Mouse (Mus musculus): ENCODE measurements at regions not wholly inside any gene's neighbourhood (a gene's known extent, or its start where the extent isn't known, plus 50 kb on each side); places are given as distances from the start of the nearest gene placed in this dataset.
"Not testable (repeated sequence)": the region's sequence is repeated elsewhere in the genome, so short reads cannot be mapped to it uniquely, and the experiment has no call there.

DNA sequence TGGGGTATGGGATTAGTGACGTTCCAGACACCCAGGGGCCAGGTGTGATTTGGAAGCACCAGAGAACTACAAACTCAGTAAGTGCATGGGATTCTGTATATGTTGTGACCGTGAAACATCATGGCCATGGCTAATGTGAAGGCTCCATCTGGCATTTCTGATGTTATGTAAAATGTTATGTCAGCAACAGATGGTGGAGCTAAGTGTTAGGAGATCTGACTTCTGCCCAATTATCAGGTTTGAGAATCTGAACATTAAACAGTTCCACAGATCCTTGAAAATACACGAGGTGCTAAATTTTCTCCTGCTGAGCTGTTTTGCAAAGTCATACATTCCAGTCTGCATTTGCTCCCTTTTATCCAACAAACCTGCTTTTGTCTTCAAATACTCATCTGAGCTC is 223.6 kb upstream of the Egfl6 start:
- H3K9ac ChIP-seq (ENCODE audit: low read depth, low read length), result no peak overlapping the region
- H3K36me3 ChIP-seq (ENCODE audit: control insufficient read depth, insufficient read depth, low read length), result no peaks in the 10 kb centered on the region
- no peak overlapping the region for H3K4me3 ChIP-seq (ENCODE audit: low read depth, low read length)
- 54% methylated on average over 3 of the region's 3 CpGs for WGBS
- H3K27ac ChIP-seq (ENCODE audit: low read length), result no peak overlapping the region
- no peak overlapping the region for H3K4me2 ChIP-seq (ENCODE audit: low read length)
- ATAC-seq, result no peak
- no peaks in the 10 kb centered on the region for H3K4me1 ChIP-seq (ENCODE audit: control insufficient read depth, insufficient read depth, low read length)
- H3K27me3 ChIP-seq (ENCODE audit: control insufficient read depth, insufficient read depth, low read depth, low read length), result no peaks in the 10 kb centered on the region; the same call in none of the 2 replicates
- H3K9me3 ChIP-seq (replicated peaks; ENCODE audit: control insufficient read depth, low read length, poor library complexity, severe bottlenecking), result no peaks in the 10 kb centered on the region

GRCm38 (mm10) chrX:166808207-166808606 is 222.7 kb upstream of the Egfl6 start:
- Histone ChIP-seq H3K9me3 (replicated peaks; ENCODE audit: control insufficient read depth, low read length, poor library complexity, severe bottlenecking) (no peaks in the 10 kb centered on the region), H3K27me3 (ENCODE audit: control insufficient read depth, insufficient read depth, low read depth, low read length) (no peaks in the 10 kb centered on the region; the same call in none of the 2 replicates), H3K4me2 (ENCODE audit: low read length) (no peak overlapping the region), H3K9ac (ENCODE audit: low read depth, low read length) (no peak overlapping the region), H3K4me1 (ENCODE audit: control insufficient read depth, insufficient read depth, low read length) (no peaks in the 10 kb centered on the region), H3K36me3 (ENCODE audit: control insufficient read depth, insufficient read depth, low read length) (no peaks in the 10 kb centered on the region), H3K4me3 (ENCODE audit: low read depth, low read length) (no peak overlapping the region), H3K27ac (ENCODE audit: low read length) (0 out of 2 replicates have a peak overlapping the region, but pooled peaks have one; percentile 3)
- no peak for ATAC-seq
- 89% methylated on average over 5 of the region's 5 CpGs for WGBS

DNA sequence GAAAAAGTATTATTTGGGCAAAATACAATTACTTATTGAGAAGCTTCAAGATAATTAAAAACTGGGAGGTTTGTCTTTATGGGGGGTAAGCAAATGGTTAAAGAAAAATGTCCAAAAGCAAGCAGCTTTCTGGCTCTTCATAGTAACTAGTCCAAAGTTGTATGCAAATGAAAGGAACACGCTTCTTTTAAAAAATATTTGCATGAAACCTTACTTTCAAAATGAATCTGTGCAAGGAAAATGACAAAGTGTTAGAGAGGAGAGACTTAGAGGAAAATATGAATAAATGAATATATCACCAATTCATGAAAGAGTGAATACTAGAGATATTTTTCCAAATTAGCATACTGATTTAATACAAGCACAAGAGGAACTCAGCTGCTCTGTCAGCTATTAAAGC is 220.4 kb upstream of the Egfl6 start:
- peak; percentile 46; the same call in 1 of the 2 replicates for ATAC-seq
- WGBS, result 38% methylated on average over 1 of the region's 1 CpGs
- H3K27ac ChIP-seq (ENCODE audit: low read length), result no peak overlapping the region

DNA sequence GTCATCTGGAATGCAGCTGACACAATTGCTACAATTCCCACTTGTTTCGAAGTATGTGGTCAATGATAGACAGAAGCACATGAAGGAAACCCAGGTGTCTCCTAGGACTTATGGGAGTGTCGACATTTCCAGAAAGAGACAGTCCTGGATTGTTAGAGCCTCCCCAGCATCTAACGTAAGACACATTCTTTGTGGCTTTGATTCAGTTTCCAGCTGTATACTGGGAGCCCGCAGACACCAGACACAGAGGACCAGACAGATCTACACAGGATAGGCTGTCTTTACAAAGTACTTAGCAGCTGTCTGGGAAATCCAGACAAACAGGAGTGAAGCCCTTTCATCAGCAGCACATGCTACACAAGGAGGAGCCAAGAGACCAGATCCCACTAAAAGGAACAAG is 220.0 kb upstream of the Egfl6 start:
- ATAC-seq, result peak; percentile 43
- no peaks in the 10 kb centered on the region for H3K36me3 ChIP-seq (ENCODE audit: control insufficient read depth, insufficient read depth, low read length)
- WGBS, result 29% methylated on average over 4 of the region's 4 CpGs

More for the DNA sequence above, 220.4 kb upstream of the Egfl6 start:
- Histone ChIP-seq H3K4me1 (ENCODE audit: control insufficient read depth, insufficient read depth, low read length) (no peaks in the 10 kb centered on the region), H3K9ac (ENCODE audit: low read depth, low read length) (no peak overlapping the region), H3K27me3 (ENCODE audit: control insufficient read depth, insufficient read depth, low read depth, low read length) (no peaks in the 10 kb centered on the region; the same call in 1 of the 2 replicates), H3K4me3 (ENCODE audit: low read depth, low read length) (no peak overlapping the region), H3K36me3 (ENCODE audit: control insufficient read depth, insufficient read depth, low read length) (no peaks in the 10 kb centered on the region), H3K4me2 (ENCODE audit: low read length) (no peak overlapping the region), H3K9me3 (replicated peaks; ENCODE audit: control insufficient read depth, low read length, poor library complexity, severe bottlenecking) (no peaks in the 10 kb centered on the region)

GRCm38 (mm10) chrX:166803246-166803645 is 217.7 kb upstream of the Egfl6 start:
- Histone ChIP-seq H3K4me1 (ENCODE audit: control insufficient read depth, insufficient read depth, low read length) (no peaks in the 10 kb centered on the region), H3K27me3 (ENCODE audit: control insufficient read depth, insufficient read depth, low read depth, low read length) (no peaks in the 10 kb centered on the region; the same call in 1 of the 2 replicates), H3K9me3 (replicated peaks; ENCODE audit: control insufficient read depth, low read length, poor library complexity, severe bottlenecking) (no peaks in the 10 kb centered on the region), H3K4me3 (ENCODE audit: low read depth, low read length) (no peak overlapping the region), H3K9ac (ENCODE audit: low read depth, low read length) (no peak overlapping the region), H3K36me3 (ENCODE audit: control insufficient read depth, insufficient read depth, low read length) (no peaks in the 10 kb centered on the region), H3K4me2 (ENCODE audit: low read length) (no peak overlapping the region), H3K27ac (ENCODE audit: low read length) (no peak overlapping the region)
- ATAC-seq, result peak; percentile 69
- 23% methylated on average over 6 of the region's 6 CpGs for WGBS

More for the DNA sequence above, 220.0 kb upstream of the Egfl6 start:
- Histone ChIP-seq H3K9me3 (replicated peaks; ENCODE audit: control insufficient read depth, low read length, poor library complexity, severe bottlenecking) (no peaks in the 10 kb centered on the region), H3K27me3 (ENCODE audit: control insufficient read depth, insufficient read depth, low read depth, low read length) (no peaks in the 10 kb centered on the region; the same call in 1 of the 2 replicates), H3K4me3 (ENCODE audit: low read depth, low read length) (no peak overlapping the region), H3K9ac (ENCODE audit: low read depth, low read length) (no peak overlapping the region), H3K4me1 (ENCODE audit: control insufficient read depth, insufficient read depth, low read length) (no peaks in the 10 kb centered on the region), H3K4me2 (ENCODE audit: low read length) (no peak overlapping the region), H3K27ac (ENCODE audit: low read length) (peak overlapping the region; percentile 53)

GRCm38 (mm10) chrX:166801017-166801416 is 215.5 kb upstream of the Egfl6 start:
- H3K4me1 ChIP-seq (ENCODE audit: control insufficient read depth, insufficient read depth, low read length), result no peaks in the 10 kb centered on the region
- H3K4me2 ChIP-seq (ENCODE audit: low read length), result no peak overlapping the region
- 0 out of 2 replicates have a peak, but pooled peaks have one; percentile 56 for ATAC-seq
- no peak overlapping the region for H3K9ac ChIP-seq (ENCODE audit: low read depth, low read length)
- no peak overlapping the region for H3K4me3 ChIP-seq (ENCODE audit: low read depth, low read length)
- H3K27me3 ChIP-seq (ENCODE audit: control insufficient read depth, insufficient read depth, low read depth, low read length), result no peaks in the 10 kb centered on the region; the same call in 1 of the 2 replicates
- no peaks in the 10 kb centered on the region for H3K9me3 ChIP-seq (replicated peaks; ENCODE audit: control insufficient read depth, low read length, poor library complexity, severe bottlenecking)
- 28% methylated on average over 2 of the region's 2 CpGs for WGBS
- H3K27ac ChIP-seq (ENCODE audit: low read length), result no peak overlapping the region
- no peaks in the 10 kb centered on the region for H3K36me3 ChIP-seq (ENCODE audit: control insufficient read depth, insufficient read depth, low read length)

DNA sequence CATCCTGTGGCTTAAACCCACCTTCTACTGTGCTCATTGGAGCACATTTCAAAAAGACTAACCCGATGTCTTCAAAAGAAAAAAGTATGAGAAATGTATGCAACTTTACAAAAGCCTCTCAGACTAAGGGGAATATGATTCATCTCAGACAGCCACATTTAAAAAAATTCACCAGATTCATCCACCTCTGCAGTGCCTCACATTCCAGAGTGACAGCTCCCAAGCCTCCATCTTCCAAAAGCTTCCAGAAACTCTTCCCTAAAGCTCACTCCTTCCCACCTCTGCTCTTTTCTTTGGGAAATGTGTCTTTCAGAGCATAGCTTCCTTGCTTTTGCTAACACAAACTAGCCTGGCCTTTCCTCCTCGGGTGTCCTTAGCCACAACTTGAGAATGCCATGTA is 210.1 kb upstream of the Egfl6 start:
- WGBS, result 90% methylated on average over 2 of the region's 2 CpGs
- H3K27me3 ChIP-seq (ENCODE audit: control insufficient read depth, insufficient read depth, low read depth, low read length), result peaks cover 3% of the 10 kb centered on the region
- no peak overlapping the region for H3K27ac ChIP-seq (ENCODE audit: low read length)

DNA sequence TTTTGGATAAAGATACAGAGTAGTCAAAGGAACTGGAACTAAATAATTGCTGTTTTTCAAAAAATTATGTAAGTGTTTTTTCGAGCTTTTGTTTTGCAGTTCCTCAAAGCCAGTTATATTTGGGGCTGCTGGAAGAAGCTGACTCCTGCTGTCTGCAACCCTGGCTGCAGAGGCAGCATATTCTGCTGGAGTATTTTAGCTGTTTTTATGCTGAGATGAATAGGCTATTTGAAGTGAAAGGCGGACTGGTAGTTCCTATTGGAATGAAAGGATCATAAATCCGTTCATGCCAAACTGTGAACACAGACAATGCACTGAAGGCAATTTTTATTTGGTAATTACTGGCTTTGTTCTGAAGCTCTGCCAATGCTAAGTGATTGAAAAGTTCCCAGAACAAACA is 203.5 kb upstream of the Egfl6 start:
- H3K4me2 ChIP-seq (ENCODE audit: low read length), result no peak overlapping the region
- no peaks in the 10 kb centered on the region for H3K4me1 ChIP-seq (ENCODE audit: control insufficient read depth, insufficient read depth, low read length)
- peaks cover 3% of the 10 kb centered on the region for H3K27me3 ChIP-seq (ENCODE audit: control insufficient read depth, insufficient read depth, low read depth, low read length)
- H3K9me3 ChIP-seq (replicated peaks; ENCODE audit: control insufficient read depth, low read length, poor library complexity, severe bottlenecking), result no peaks in the 10 kb centered on the region
- H3K4me3 ChIP-seq (ENCODE audit: low read depth, low read length), result no peak overlapping the region
- no peak for ATAC-seq
- 41% methylated on average over 3 of the region's 3 CpGs for WGBS
- H3K36me3 ChIP-seq (ENCODE audit: control insufficient read depth, insufficient read depth, low read length), result no peaks in the 10 kb centered on the region
- no peak overlapping the region for H3K27ac ChIP-seq (ENCODE audit: low read length)
- no peak overlapping the region for H3K9ac ChIP-seq (ENCODE audit: low read depth, low read length)

More for the DNA sequence above, 210.1 kb upstream of the Egfl6 start:
- ATAC-seq, result no peak
- no peak overlapping the region for H3K4me2 ChIP-seq (ENCODE audit: low read length)
- no peaks in the 10 kb centered on the region for H3K4me1 ChIP-seq (ENCODE audit: control insufficient read depth, insufficient read depth, low read length)
- H3K36me3 ChIP-seq (ENCODE audit: control insufficient read depth, insufficient read depth, low read length), result no peaks in the 10 kb centered on the region
- H3K9me3 ChIP-seq (replicated peaks; ENCODE audit: control insufficient read depth, low read length, poor library complexity, severe bottlenecking), result no peaks in the 10 kb centered on the region
- H3K4me3 ChIP-seq (ENCODE audit: low read depth, low read length), result no peak overlapping the region
- H3K9ac ChIP-seq (ENCODE audit: low read depth, low read length), result no peak overlapping the region

DNA sequence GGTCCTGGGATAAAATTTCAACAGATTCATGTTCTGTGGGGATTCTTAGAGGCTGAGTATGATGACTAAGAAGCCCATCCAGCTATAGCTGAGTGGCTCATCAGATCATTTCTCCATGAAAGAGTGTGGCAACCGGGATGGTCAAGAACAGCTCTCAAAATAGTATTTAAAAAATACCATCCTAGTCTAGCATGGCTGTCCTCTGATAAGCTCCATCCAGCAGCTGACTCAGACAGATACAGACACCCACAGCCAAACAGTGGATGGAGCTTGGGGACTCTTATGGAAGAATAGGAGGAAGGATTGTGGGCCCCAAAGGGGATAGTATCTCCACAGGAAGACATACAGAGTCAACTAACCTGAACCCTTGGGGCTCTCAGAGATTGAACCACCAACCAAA is 201.6 kb upstream of the Egfl6 start:
- not testable (repeated sequence) for H3K27ac ChIP-seq (ENCODE audit: low read length); H3K4me1 ChIP-seq (ENCODE audit: control insufficient read depth, insufficient read depth, low read length); H3K9ac ChIP-seq (ENCODE audit: low read depth, low read length); H3K27me3 ChIP-seq (ENCODE audit: control insufficient read depth, insufficient read depth, low read depth, low read length); H3K36me3 ChIP-seq (ENCODE audit: control insufficient read depth, insufficient read depth, low read length); H3K4me3 ChIP-seq (ENCODE audit: low read depth, low read length); H3K4me2 ChIP-seq (ENCODE audit: low read length); ATAC-seq; H3K9me3 ChIP-seq (replicated peaks; ENCODE audit: control insufficient read depth, low read length, poor library complexity, severe bottlenecking)
- 88% methylated on average over 1 of the region's 1 CpGs for WGBS
